Mouse (Mus musculus) MEL (cell line): Measurements from ENCODE around the gene Card9. TPM values are rescaled to one million over a fixed set of nuclear protein-coding genes. Genes with fewer than 3 reads are reported as not detected.

Experiments
- DNase-seq: peaks from one replicate; pipeline ENCODE4 v3.0.0; 2011; ENCODE audit warnings: low read depth, low spot score
- H3K27ac ChIP-seq: 2 replicates; pipeline ENCODE4 v1.5.1; 2012; ENCODE audit warnings: low read depth, mild to moderate bottlenecking, control low read depth, low read length, moderate library complexity; ENCODE audit not compliant: control insufficient read depth
- H3K27me3 ChIP-seq, 2 experiments: fragments of 150-350 bp in 1 of 2; sonication (generic) in 1 of 2; 2 replicates each; pipeline ENCODE4 v1.6.1; 2012; ENCODE audit warnings: low read length in 2 of 2, mild to moderate bottlenecking in 2 of 2, improper control_type of control experiment in 1 of 2, moderate library complexity in 1 of 2; ENCODE audit not compliant: insufficient read depth in 2 of 2, control insufficient read depth in 1 of 2
- H3K36me3 ChIP-seq, 2 experiments: 2 replicates each; pipeline ENCODE4 v1.6.1; 2012 to 2014; ENCODE audit warnings: low read length in 2 of 2, improper control_type of control experiment in 1 of 2, inconsistent platforms in 1 of 2, mild to moderate bottlenecking in 1 of 2; ENCODE audit not compliant: insufficient read depth in 2 of 2, control insufficient read depth in 1 of 2
- H3K4me1 ChIP-seq, 2 experiments: fragments of 150-350 bp in 1 of 2; sonication (generic) in 1 of 2; 2 replicates each; pipeline ENCODE4 v1.6.1; 2012; ENCODE audit warnings: low read length in 2 of 2, improper control_type of control experiment in 1 of 2, mild to moderate bottlenecking in 1 of 2; ENCODE audit not compliant: insufficient read depth in 2 of 2, control insufficient read depth in 1 of 2
- H3K4me3 ChIP-seq, 2 experiments: fragments of 150-350 bp in 1 of 2; sonication (generic) in 1 of 2; 2 replicates each; pipeline ENCODE4 v1.5.1; 2012; ENCODE audit warnings: low read depth in 2 of 2, low read length in 2 of 2, mild to moderate bottlenecking in 2 of 2, moderate library complexity in 2 of 2, control low read depth in 1 of 2, improper control_type of control experiment in 1 of 2; ENCODE audit not compliant: control insufficient read depth in 1 of 2, insufficient read depth in 1 of 2
- H3K79me2 ChIP-seq: 2 replicates; pipeline ENCODE4 v1.6.1; 2012; ENCODE audit warnings: mild to moderate bottlenecking, low read length, moderate library complexity; ENCODE audit not compliant: control insufficient read depth, poor library complexity, insufficient read depth
- H3K9ac ChIP-seq: 2 replicates; pipeline ENCODE4 v1.6.1; 2012; ENCODE audit warnings: low read depth, mild to moderate bottlenecking, control low read depth, low read length, moderate library complexity; ENCODE audit not compliant: control insufficient read depth, poor library complexity, severe bottlenecking
- H3K9me3 ChIP-seq: fragments of 150-350 bp; sonication (generic); replicated peaks from 2 replicates; pipeline ENCODE4 v1.6.1; 2012; ENCODE audit warnings: mild to moderate bottlenecking, low read length, improper control_type of control experiment, moderate library complexity; ENCODE audit not compliant: insufficient read depth
- GATA1 ChIP-seq: IDR thresholded peaks from 2 replicates; pipeline ENCODE4 v1.6.1; 2011; ENCODE audit warnings: low read depth, low read length, improper control_type of control experiment
- JUND ChIP-seq: IDR thresholded peaks from 2 replicates; pipeline ENCODE4 v1.6.1; 2011; ENCODE audit warnings: low read depth, mild to moderate bottlenecking, improper control_type of control experiment, low read length
- KAT2A ChIP-seq: conservative IDR thresholded peaks from 2 replicates; pipeline ENCODE4 v1.6.1; 2012; ENCODE audit warnings: low read depth, low read length, improper control_type of control experiment, inconsistent platforms
- MAFK ChIP-seq: IDR thresholded peaks from 2 replicates; pipeline ENCODE4 v1.6.1; 2011; ENCODE audit warnings: low read depth, mild to moderate bottlenecking, low read length, improper control_type of control experiment, borderline replicate concordance
- MAZ ChIP-seq: IDR thresholded peaks from 2 replicates; pipeline ENCODE4 v1.6.1; 2012; ENCODE audit warnings: low read depth, mild to moderate bottlenecking, inconsistent platforms, low read length, improper control_type of control experiment
- MEF2A ChIP-seq: IDR thresholded peaks from 2 replicates; pipeline ENCODE4 v1.6.1; 2014; ENCODE audit warnings: low read depth, mild to moderate bottlenecking, inconsistent platforms, low read length, improper control_type of control experiment; ENCODE audit not compliant: poor library complexity, insufficient replicate concordance, severe bottlenecking; ENCODE audit errors: extremely low read depth
- MXI1 ChIP-seq: IDR thresholded peaks from 2 replicates; pipeline ENCODE4 v1.6.1; 2011; ENCODE audit warnings: mild to moderate bottlenecking, low read depth, low read length, improper control_type of control experiment
- NELFE ChIP-seq: IDR thresholded peaks from 2 replicates; pipeline ENCODE4 v1.6.1; 2011; ENCODE audit warnings: low read depth, low read length, improper control_type of control experiment
- POLR2AphosphoS5 ChIP-seq: IDR thresholded peaks from 2 replicates; pipeline ENCODE4 v1.6.1; 2012; ENCODE audit warnings: low read depth, borderline replicate concordance, mild to moderate bottlenecking, inconsistent platforms, low read length, moderate library complexity, mixed read lengths
- TCF12 ChIP-seq: IDR thresholded peaks from 2 replicates; pipeline ENCODE4 v1.6.1; 2014; ENCODE audit warnings: low read depth, mild to moderate bottlenecking, inconsistent platforms, low read length, improper control_type of control experiment, moderate library complexity
- USF2 ChIP-seq, 2 experiments: IDR thresholded peaks; 2 replicates each; pipeline ENCODE4 v1.6.1; 2011 to 2012; ENCODE audit warnings: improper control_type of control experiment in 2 of 2, low read length in 2 of 2, borderline replicate concordance in 1 of 2, inconsistent platforms in 1 of 2, low read depth in 1 of 2, mild to moderate bottlenecking in 1 of 2; ENCODE audit not compliant: insufficient read depth in 1 of 2
- polyA plus RNA-seq, 2 experiments: library from polyadenylated mRNA; stranded (reverse) in 1 of 2; unstranded in 1 of 2; fragments of >175 nt in 1 of 2; fragments of >200 nt in 1 of 2; gene quantifications; 2 replicates each; pipeline versions ENCODE4 v1.2.1 to v1.2.4; 2012; ENCODE audit warnings: low replicate concordance in 2 of 2, low read depth in 1 of 2; ENCODE audit not compliant: insufficient read length in 2 of 2, insufficient read depth in 1 of 2, missing spikeins in 1 of 2
- total RNA-seq: library from RNA; depleted of rRNA; stranded (reverse); fragments of 300-350 nt; gene quantifications from 2 replicates; pipeline ENCODE4 v1.2.3, GENCODE M21; 2012

Gene Card9
- total and polyA plus RNA-seq, 3 experiments: 0.35 to 0.72 TPM; not detected in 1

GRCm38 (mm10) chr2:26320245-26321185 is 40.2 kb downstream of the Card9 start:
- Histone ChIP-seq H3K9me3 (no peaks in the 10 kb centered on the region), H3K79me2 (no peaks in the 10 kb centered on the region), H3K9ac (no peak overlapping the region), H3K4me1 (no peaks in the 10 kb centered on the region; a peak in 1 of 4 replicates), H3K27me3 (no peaks in the 10 kb centered on the region; a peak in 1 of 4 replicates), H3K27ac (no peak overlapping the region), H3K4me3 (no peak overlapping the region), H3K36me3 (no peaks in the 10 kb centered on the region)
- no peak for DNase-seq
- TF ChIP-seq MXI1: no peak
- no peak for TF ChIP-seq GATA1
- TF ChIP-seq MAZ: no peak
- no peak for TF ChIP-seq NELFE
- TF ChIP-seq MEF2A: no peak
- no peak for TF ChIP-seq JUND

DNA sequence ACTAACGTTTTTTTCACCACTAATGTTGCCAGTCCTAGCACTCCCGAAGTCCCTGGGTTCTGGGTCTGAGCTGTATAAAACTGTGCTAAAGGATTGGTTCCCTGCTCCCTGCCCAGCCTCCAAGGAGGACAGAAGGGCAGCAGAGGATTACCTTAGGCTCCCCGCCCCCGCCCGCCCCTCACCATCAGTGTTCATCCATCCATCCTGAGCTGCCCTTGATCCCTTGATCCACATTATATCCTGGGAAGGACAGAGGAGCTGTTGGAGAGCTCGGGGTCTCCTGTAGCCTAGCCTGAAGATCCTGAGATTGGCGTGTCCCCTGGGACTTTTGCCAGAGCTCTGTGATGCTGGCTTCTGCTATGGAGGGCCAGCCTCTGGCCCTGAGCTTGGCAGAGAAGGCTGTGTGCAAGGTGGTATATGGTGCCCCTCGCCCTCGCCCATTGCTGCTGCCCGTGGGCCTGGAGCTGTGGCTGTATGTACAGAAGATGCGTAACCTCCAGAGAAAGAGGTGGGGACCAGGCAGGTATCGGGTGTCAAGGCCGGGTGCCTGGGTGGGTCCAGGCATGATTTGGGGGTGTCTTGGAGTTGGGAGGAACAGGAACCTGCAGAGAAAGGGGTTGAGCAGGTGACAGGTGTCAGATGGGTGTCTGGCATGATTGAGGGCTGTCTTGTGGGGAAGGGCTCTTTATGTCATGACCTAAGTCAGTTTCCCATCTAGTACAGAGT is 41.0 kb downstream of the Card9 start:
- Histone ChIP-seq H3K27ac (no peak overlapping the region), H3K4me1 (no peaks in the 10 kb centered on the region; a peak in 1 of 4 replicates), H3K4me3 (no peak overlapping the region), H3K9ac (no peak overlapping the region), H3K79me2 (no peaks in the 10 kb centered on the region), H3K36me3 (no peaks in the 10 kb centered on the region), H3K9me3 (no peaks in the 10 kb centered on the region), H3K27me3 (peaks cover 0 to 2% of the 10 kb centered on the region in 2 experiments; a peak in 2 of 4 replicates)
- TF ChIP-seq MAFK (no peak), JUND (no peak), USF2 (IDR thresholded peaks at IDR 0.05; ENCODE audit: borderline replicate concordance in 1 of 2, insufficient read depth in 1 of 2, low read depth in 1 of 2, low read length in 2 of 2) (no peak), POLR2AphosphoS5 (no peak), KAT2A (no peak), TCF12 (no peak), MEF2A (no peak)
- no peak for DNase-seq
